Mouse (Mus musculus) ES-E14 (cell line): ENCODE results near the gene Gimap3.

Experiments
- CHD2 ChIP-seq: IDR thresholded peaks from 2 replicates; pipeline ENCODE4 v1.6.1; 2014; ENCODE audit warnings: mild to moderate bottlenecking, low read depth, low read length, inconsistent platforms
- ZNF384 ChIP-seq: IDR thresholded peaks from 2 replicates; pipeline ENCODE4 v1.6.1; 2012; ENCODE audit warnings: low read depth, low read length, inconsistent platforms

DNA sequence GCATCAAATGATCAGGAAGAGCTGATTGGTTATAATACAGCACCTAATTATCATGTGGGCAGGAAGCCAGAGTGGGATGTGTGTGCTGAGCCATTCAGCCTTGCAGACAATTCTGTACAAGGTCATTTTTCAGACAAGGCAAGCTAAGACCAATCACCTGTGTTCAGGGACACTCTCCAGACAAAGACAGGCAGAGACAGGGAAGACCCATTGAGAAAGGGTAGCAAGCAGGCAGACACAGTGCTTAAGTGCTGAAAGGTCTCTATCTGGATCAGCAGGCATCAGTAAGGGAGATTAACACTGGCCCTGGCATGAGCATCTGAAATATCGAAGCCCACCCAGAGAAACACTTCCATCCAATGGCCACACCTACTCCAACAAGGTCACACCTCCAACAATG is 13.8 kb upstream of the Gimap3 start:
- TF ChIP-seq ZNF384 (no peak), CHD2 (no peak)
